Mouse (Mus musculus): Measurements from ENCODE around the gene Slc25a35. TPM values are rescaled to one million over a fixed set of nuclear protein-coding genes. Genes with fewer than 3 reads are reported as not detected.
"Not testable (repeated sequence)": the region's sequence is repeated elsewhere in the genome, so short reads cannot be mapped to it uniquely, and the experiment has no call there.

Gene Slc25a35
- total and polyA plus RNA-seq, 3 experiments = 1.1 to 5.2 (median 1.3) TPM

GRCm38 (mm10) chr11:68957308-68957707, 10.6 kb upstream of the Slc25a35 start, which contains the start of gene Arhgef15:
TSS of gene Arhgef15 (minus strand) at chr11:68957480.
- Histone ChIP-seq H3K4me1 (ENCODE audit: insufficient read depth, low read depth, low read length) (peaks cover 18% of the 10 kb centered on the region), H3K4me3 (ENCODE audit: low read depth, low read length) (no peak within 1 kb of the TSS), H3K9me3 (replicated peaks) (no peaks in the 10 kb centered on the region), H3K27me3 (ENCODE audit: insufficient read depth, low read length) (peaks cover 51% of the 10 kb centered on the region), H3K36me3 (replicated peaks) (no peaks in the 10 kb centered on the region)
- DNase-seq (ENCODE audit: low spot score) (no peak), ATAC-seq (ENCODE audit: extremely low read depth, insufficient number of reproducible peaks, low FRiP score, poor library complexity, severe bottlenecking) (no peak)
- TF ChIP-seq POLR2AphosphoS5 (IDR thresholded peaks at IDR 0.05; ENCODE audit: insufficient replicate concordance, low read depth, low read length) (no peak), GATA2 (IDR thresholded peaks at IDR 0.05; ENCODE audit: borderline replicate concordance, low read depth, low read length) (no peak), CTCF (IDR thresholded peaks at IDR 0.05; ENCODE audit: low read depth, low read length) (no peak), TAL1 (conservative IDR thresholded peaks at IDR 0.05; ENCODE audit: low read depth, low read length) (no peak), GATA1 (IDR thresholded peaks at IDR 0.05; ENCODE audit: borderline replicate concordance, low read length) (no peak)

- H3K9me3 ChIP-seq (replicated peaks) = no peaks in the 10 kb centered on the region
- no peak for DNase-seq (ENCODE audit: low spot score)
- H3K4me1 ChIP-seq (ENCODE audit: insufficient read depth, low read depth, low read length) = peaks cover 20% of the 10 kb centered on the region
- peaks cover 50% of the 10 kb centered on the region for H3K27me3 ChIP-seq (ENCODE audit: insufficient read depth, low read length)
- no peak for ATAC-seq (ENCODE audit: extremely low read depth, insufficient number of reproducible peaks, low FRiP score, poor library complexity, severe bottlenecking)
- TF ChIP-seq GATA1 (IDR thresholded peaks at IDR 0.05; ENCODE audit: borderline replicate concordance, low read length) = no peak
- no peak for TF ChIP-seq CTCF (IDR thresholded peaks at IDR 0.05; ENCODE audit: low read depth, low read length)
- TF ChIP-seq POLR2AphosphoS5 (IDR thresholded peaks at IDR 0.05; ENCODE audit: insufficient replicate concordance, low read depth, low read length) = no peak
- TF ChIP-seq TAL1 (conservative IDR thresholded peaks at IDR 0.05; ENCODE audit: low read depth, low read length) = no peak
- TF ChIP-seq GATA2 (IDR thresholded peaks at IDR 0.05; ENCODE audit: borderline replicate concordance, low read depth, low read length) = no peak
- no peak overlapping the region for H3K4me3 ChIP-seq (ENCODE audit: low read depth, low read length)
- H3K36me3 ChIP-seq (replicated peaks) = no peaks in the 10 kb centered on the region
Measured at GRCm38 (mm10) chr11:68957971-68958370, 10.0 kb upstream of the Slc25a35 start.

GRCm38 (mm10) chr11:68961596-68961995, 6.3 kb upstream of the Slc25a35 start:
- Histone ChIP-seq H3K4me3 (ENCODE audit: low read depth, low read length) (no peak overlapping the region), H3K27me3 (ENCODE audit: insufficient read depth, low read length) (peaks cover 19% of the 10 kb centered on the region), H3K36me3 (replicated peaks) (no peaks in the 10 kb centered on the region), H3K4me1 (ENCODE audit: insufficient read depth, low read depth, low read length) (peaks cover 19% of the 10 kb centered on the region), H3K9me3 (replicated peaks) (no peaks in the 10 kb centered on the region)
- DNase-seq (ENCODE audit: low spot score) (no peak), ATAC-seq (ENCODE audit: extremely low read depth, insufficient number of reproducible peaks, low FRiP score, poor library complexity, severe bottlenecking) (no peak)
- TF ChIP-seq CTCF (IDR thresholded peaks at IDR 0.05; ENCODE audit: low read depth, low read length) (no peak), POLR2AphosphoS5 (IDR thresholded peaks at IDR 0.05; ENCODE audit: insufficient replicate concordance, low read depth, low read length) (no peak), TAL1 (conservative IDR thresholded peaks at IDR 0.05; ENCODE audit: low read depth, low read length) (no peak), GATA2 (IDR thresholded peaks at IDR 0.05; ENCODE audit: borderline replicate concordance, low read depth, low read length) (no peak), GATA1 (IDR thresholded peaks at IDR 0.05; ENCODE audit: borderline replicate concordance, low read length) (no peak)

DNA sequence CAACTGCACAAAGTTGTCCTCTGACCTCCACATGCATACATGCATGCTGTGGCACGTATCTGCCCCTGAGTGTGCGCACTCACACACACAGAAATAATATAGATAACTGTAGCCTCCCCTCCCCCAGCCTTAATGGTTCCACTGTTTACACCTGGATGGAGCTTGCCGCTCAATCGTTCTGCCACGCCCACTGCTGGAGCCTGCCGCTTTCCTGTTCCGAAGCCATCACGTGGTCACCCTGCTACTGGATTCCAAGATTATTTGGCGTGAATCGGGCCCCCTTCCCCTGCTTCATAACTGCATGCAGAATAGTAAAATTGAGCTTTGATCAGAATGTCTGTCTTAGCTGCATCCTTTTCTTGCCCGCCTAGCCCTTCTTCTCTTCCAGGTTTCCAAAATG, 5.8 kb upstream of the Slc25a35 start:
- Histone ChIP-seq H3K4me1 (ENCODE audit: insufficient read depth, low read depth, low read length) (peaks cover 24% of the 10 kb centered on the region), H3K27me3 (ENCODE audit: insufficient read depth, low read length) (peaks cover 13% of the 10 kb centered on the region)
- not testable (repeated sequence) for H3K4me3 ChIP-seq (ENCODE audit: low read depth, low read length); ATAC-seq (ENCODE audit: extremely low read depth, insufficient number of reproducible peaks, low FRiP score, poor library complexity, severe bottlenecking); H3K9me3 ChIP-seq (replicated peaks); DNase-seq (ENCODE audit: low spot score); H3K36me3 ChIP-seq (replicated peaks)

GRCm38 (mm10) chr11:68963405-68963804, 4.5 kb upstream of the Slc25a35 start:
- Histone ChIP-seq H3K9me3 (replicated peaks) (no peaks in the 10 kb centered on the region), H3K4me3 (ENCODE audit: low read depth, low read length) (no peak overlapping the region), H3K4me1 (ENCODE audit: insufficient read depth, low read depth, low read length) (peaks cover 35% of the 10 kb centered on the region), H3K27me3 (ENCODE audit: insufficient read depth, low read length) (peaks cover 5% of the 10 kb centered on the region), H3K36me3 (replicated peaks) (no peaks in the 10 kb centered on the region)
- TF ChIP-seq GATA2 (IDR thresholded peaks at IDR 0.05; ENCODE audit: borderline replicate concordance, low read depth, low read length) = no peak
- TF ChIP-seq TAL1 (conservative IDR thresholded peaks at IDR 0.05; ENCODE audit: low read depth, low read length) = no peak
- TF ChIP-seq GATA1 (IDR thresholded peaks at IDR 0.05; ENCODE audit: borderline replicate concordance, low read length) = no peak
- no peak for TF ChIP-seq POLR2AphosphoS5 (IDR thresholded peaks at IDR 0.05; ENCODE audit: insufficient replicate concordance, low read depth, low read length)
- TF ChIP-seq CTCF (IDR thresholded peaks at IDR 0.05; ENCODE audit: low read depth, low read length) = no peak
- DNase-seq (ENCODE audit: low spot score) (no peak), ATAC-seq (ENCODE audit: extremely low read depth, insufficient number of reproducible peaks, low FRiP score, poor library complexity, severe bottlenecking) (no peak)

GRCm38 (mm10) chr11:68965050-68965449, 2.9 kb upstream of the Slc25a35 start:
- no peak for TF ChIP-seq CTCF (IDR thresholded peaks at IDR 0.05; ENCODE audit: low read depth, low read length)
- no peak for TF ChIP-seq POLR2AphosphoS5 (IDR thresholded peaks at IDR 0.05; ENCODE audit: insufficient replicate concordance, low read depth, low read length)
- no peak for TF ChIP-seq GATA2 (IDR thresholded peaks at IDR 0.05; ENCODE audit: borderline replicate concordance, low read depth, low read length)
- TF ChIP-seq TAL1 (conservative IDR thresholded peaks at IDR 0.05; ENCODE audit: low read depth, low read length) = no peak
- no peak for TF ChIP-seq GATA1 (IDR thresholded peaks at IDR 0.05; ENCODE audit: borderline replicate concordance, low read length)
- H3K4me1 ChIP-seq (ENCODE audit: insufficient read depth, low read depth, low read length) = peaks cover 46% of the 10 kb centered on the region
- peaks cover 4% of the 10 kb centered on the region; the same call in 1 of the 2 replicates for H3K27me3 ChIP-seq (ENCODE audit: insufficient read depth, low read length)
- peaks cover 3% of the 10 kb centered on the region for H3K36me3 ChIP-seq (replicated peaks)
- ATAC-seq (ENCODE audit: extremely low read depth, insufficient number of reproducible peaks, low FRiP score, poor library complexity, severe bottlenecking) (no peak), DNase-seq (ENCODE audit: low spot score) (no peak)
- H3K9me3 ChIP-seq (replicated peaks) = no peaks in the 10 kb centered on the region
- H3K4me3 ChIP-seq (ENCODE audit: low read depth, low read length) = no peak overlapping the region

DNA sequence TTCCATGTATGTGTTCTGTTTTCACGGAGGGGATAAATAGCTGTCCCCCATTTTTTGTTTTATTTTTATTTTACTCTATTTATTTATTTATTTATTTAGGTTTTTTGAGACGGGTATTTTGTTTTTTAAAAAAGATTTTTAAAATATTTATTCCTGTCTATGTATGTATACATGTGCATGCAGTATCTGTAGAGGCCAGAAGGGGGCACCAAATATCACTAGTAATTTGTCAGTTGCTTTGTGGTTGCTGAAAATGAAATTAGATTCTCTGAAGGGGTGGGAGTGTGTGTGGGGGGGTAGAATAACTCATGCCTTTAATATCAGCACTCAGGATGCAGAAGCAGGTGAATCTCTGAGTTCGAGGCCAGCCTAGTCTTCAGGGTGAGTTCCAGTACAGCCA, 2.1 kb upstream of the Slc25a35 start:
- no peaks in the 10 kb centered on the region for H3K9me3 ChIP-seq (replicated peaks)
- peaks cover 43% of the 10 kb centered on the region for H3K4me1 ChIP-seq (ENCODE audit: insufficient read depth, low read depth, low read length)
- no peak overlapping the region for H3K4me3 ChIP-seq (ENCODE audit: low read depth, low read length)
- no peak for TF ChIP-seq GATA1 (IDR thresholded peaks at IDR 0.05; ENCODE audit: borderline replicate concordance, low read length)
- no peak for TF ChIP-seq GATA2 (IDR thresholded peaks at IDR 0.05; ENCODE audit: borderline replicate concordance, low read depth, low read length)
- TF ChIP-seq CTCF (IDR thresholded peaks at IDR 0.05; ENCODE audit: low read depth, low read length) = no peak
- TF ChIP-seq POLR2AphosphoS5 (IDR thresholded peaks at IDR 0.05; ENCODE audit: insufficient replicate concordance, low read depth, low read length) = no peak
- TF ChIP-seq TAL1 (conservative IDR thresholded peaks at IDR 0.05; ENCODE audit: low read depth, low read length) = no peak
- peaks cover 4% of the 10 kb centered on the region; the same call in 1 of the 2 replicates for H3K27me3 ChIP-seq (ENCODE audit: insufficient read depth, low read length)
- DNase-seq (ENCODE audit: low spot score) (no peak), ATAC-seq (ENCODE audit: extremely low read depth, insufficient number of reproducible peaks, low FRiP score, poor library complexity, severe bottlenecking) (no peak)
- peaks cover 8% of the 10 kb centered on the region for H3K36me3 ChIP-seq (replicated peaks)

Measured in G1E (cell line).